Mouse (Mus musculus): Measurements from ENCODE around the gene Adprhl2. TPM values are rescaled to one million over a fixed set of nuclear protein-coding genes. Genes with fewer than 3 reads are reported as not detected.

Adprhl2 gene
- polyA plus RNA-seq, 1 experiment: 67.8 TPM

DNA sequence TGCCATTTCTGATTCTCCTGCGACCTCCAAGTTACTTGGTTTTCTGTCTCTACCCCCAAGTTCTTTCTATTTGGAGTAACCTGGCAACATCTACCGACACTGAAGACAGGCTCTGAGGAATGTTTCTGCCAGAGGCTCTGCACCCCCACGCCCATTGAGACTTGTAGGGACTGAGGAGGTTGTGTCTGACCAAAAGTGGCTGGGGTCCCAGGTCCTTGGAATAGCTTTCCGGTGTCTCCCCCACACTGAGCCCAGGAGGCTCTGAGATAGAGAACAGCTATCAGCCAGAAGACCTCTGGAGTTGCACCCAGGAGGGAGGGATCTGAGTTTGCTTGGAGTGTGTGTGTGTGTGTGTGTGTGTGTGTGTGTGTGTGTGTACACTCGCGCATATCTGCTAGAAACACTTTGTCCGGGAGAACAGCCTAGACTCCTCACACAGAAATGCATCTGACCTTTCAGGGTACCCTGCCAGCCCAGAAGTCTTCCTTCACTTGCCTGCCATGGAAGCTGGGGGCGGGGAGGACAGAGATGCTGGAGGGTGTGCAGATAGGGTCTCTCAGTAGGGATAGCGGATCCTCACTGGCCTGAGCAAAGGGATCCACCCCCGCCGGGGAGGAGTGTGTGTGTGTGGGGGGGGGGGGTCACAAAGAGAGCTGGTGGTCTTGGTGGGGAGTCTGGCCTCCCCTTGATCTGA lies 34.1 kb downstream of the Adprhl2 start:
- no peak for DNase-seq (ENCODE audit: low read depth)
- TF ChIP-seq POLR2A (IDR thresholded peaks at IDR 0.05; ENCODE audit: borderline replicate concordance, extremely low read depth, insufficient read depth, insufficient read length, poor library complexity, severe bottlenecking): no peak
- TF ChIP-seq CTCF (IDR thresholded peaks at IDR 0.05; ENCODE audit: borderline replicate concordance, extremely low read depth, insufficient read depth, insufficient read length): no peak

- TF ChIP-seq CTCF (IDR thresholded peaks at IDR 0.05; ENCODE audit: borderline replicate concordance, extremely low read depth, insufficient read depth, insufficient read length) (no peak), POLR2A (IDR thresholded peaks at IDR 0.05; ENCODE audit: borderline replicate concordance, extremely low read depth, insufficient read depth, insufficient read length, poor library complexity, severe bottlenecking) (no peak)
- no peak for DNase-seq (ENCODE audit: low read depth)
Measured at GRCm38 (mm10) chr4:126286492-126286891, 35.0 kb downstream of the Adprhl2 start, which contains the start of gene Col8a2. TSS of gene Col8a2 (plus strand) at chr4:126286793.

GRCm38 (mm10) chr4:126283582-126283981 lies 37.9 kb downstream of the Adprhl2 start:
- TF ChIP-seq CTCF (IDR thresholded peaks at IDR 0.05; ENCODE audit: borderline replicate concordance, extremely low read depth, insufficient read depth, insufficient read length) (no peak), POLR2A (IDR thresholded peaks at IDR 0.05; ENCODE audit: borderline replicate concordance, extremely low read depth, insufficient read depth, insufficient read length, poor library complexity, severe bottlenecking) (no peak)
- no peak for DNase-seq (ENCODE audit: low read depth)

GRCm38 (mm10) chr4:126281706-126282105 lies 39.8 kb downstream of the Adprhl2 start:
- DNase-seq (ENCODE audit: low read depth): no peak
- TF ChIP-seq POLR2A (IDR thresholded peaks at IDR 0.05; ENCODE audit: borderline replicate concordance, extremely low read depth, insufficient read depth, insufficient read length, poor library complexity, severe bottlenecking): no peak
- TF ChIP-seq CTCF (IDR thresholded peaks at IDR 0.05; ENCODE audit: borderline replicate concordance, extremely low read depth, insufficient read depth, insufficient read length): no peak

GRCm38 (mm10) chr4:126278961-126279360 lies 42.5 kb downstream of the Adprhl2 start:
- no peak for DNase-seq (ENCODE audit: low read depth)
- no peak for TF ChIP-seq CTCF (IDR thresholded peaks at IDR 0.05; ENCODE audit: borderline replicate concordance, extremely low read depth, insufficient read depth, insufficient read length)
- TF ChIP-seq POLR2A (IDR thresholded peaks at IDR 0.05; ENCODE audit: borderline replicate concordance, extremely low read depth, insufficient read depth, insufficient read length, poor library complexity, severe bottlenecking): no peak

- TF ChIP-seq POLR2A (IDR thresholded peaks at IDR 0.05; ENCODE audit: borderline replicate concordance, extremely low read depth, insufficient read depth, insufficient read length, poor library complexity, severe bottlenecking) (no peak), CTCF (IDR thresholded peaks at IDR 0.05; ENCODE audit: borderline replicate concordance, extremely low read depth, insufficient read depth, insufficient read length) (no peak)
Measured at GRCm38 (mm10) chr4:126278565-126278915, 43.0 kb downstream of the Adprhl2 start.

GRCm38 (mm10) chr4:126277906-126278564 lies 43.5 kb downstream of the Adprhl2 start:
- DNase-seq (ENCODE audit: low read depth): peak; percentile 56
- TF ChIP-seq POLR2A (IDR thresholded peaks at IDR 0.05; ENCODE audit: borderline replicate concordance, extremely low read depth, insufficient read depth, insufficient read length, poor library complexity, severe bottlenecking) (no peak), CTCF (IDR thresholded peaks at IDR 0.05; ENCODE audit: borderline replicate concordance, extremely low read depth, insufficient read depth, insufficient read length) (peak; percentile 79)

More at GRCm38 (mm10) chr4:126278565-126278915, 43.0 kb downstream of the Adprhl2 start:
- DNase-seq (ENCODE audit: low read depth): no peak

DNA sequence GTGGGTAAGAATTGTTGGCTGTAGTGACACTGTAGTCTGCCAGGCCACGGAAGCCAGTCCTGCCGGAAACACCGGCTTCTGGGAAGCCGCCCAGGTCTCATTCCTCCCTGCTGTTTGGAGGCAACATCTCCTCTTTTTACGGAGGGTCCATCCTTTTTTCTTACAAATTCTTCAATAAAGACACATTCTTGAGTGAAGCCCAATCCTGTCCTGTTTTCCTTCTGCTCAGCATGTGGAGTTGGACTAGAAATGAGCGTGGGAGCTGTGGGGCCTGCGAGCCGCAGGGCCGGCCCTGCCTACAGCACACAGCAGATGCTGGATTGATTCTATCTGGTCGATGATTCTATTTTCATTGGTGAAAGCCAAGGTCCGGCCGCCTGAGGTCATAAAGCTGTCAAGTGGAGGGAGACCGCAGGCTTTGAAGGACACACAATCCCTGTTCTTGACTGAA lies 45.8 kb downstream of the Adprhl2 start:
- TF ChIP-seq POLR2A (IDR thresholded peaks at IDR 0.05; ENCODE audit: borderline replicate concordance, extremely low read depth, insufficient read depth, insufficient read length, poor library complexity, severe bottlenecking): no peak
- TF ChIP-seq CTCF (IDR thresholded peaks at IDR 0.05; ENCODE audit: borderline replicate concordance, extremely low read depth, insufficient read depth, insufficient read length): no peak
- DNase-seq (ENCODE audit: low read depth): no peak

DNA sequence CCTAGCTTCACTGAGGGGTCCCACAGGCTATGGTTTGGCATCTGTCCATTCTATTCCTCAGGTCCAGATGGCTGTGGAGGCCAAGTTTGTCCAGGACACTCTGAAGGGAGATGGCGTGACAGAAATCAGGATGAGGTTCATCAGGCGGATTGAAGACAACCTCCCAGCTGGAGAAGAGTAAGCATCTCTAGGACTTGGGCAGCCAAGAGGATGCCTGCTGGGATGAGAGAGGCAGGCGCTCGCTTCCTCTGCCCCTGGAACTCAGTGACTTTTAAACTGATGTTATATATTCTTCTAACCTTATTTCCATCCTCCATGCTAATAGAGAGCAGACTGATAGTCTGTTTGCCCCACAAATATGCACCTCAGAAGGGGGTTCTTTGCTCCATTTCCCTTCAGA lies 46.4 kb downstream of the Adprhl2 start:
- TF ChIP-seq CTCF (IDR thresholded peaks at IDR 0.05; ENCODE audit: borderline replicate concordance, extremely low read depth, insufficient read depth, insufficient read length): no peak
- TF ChIP-seq POLR2A (IDR thresholded peaks at IDR 0.05; ENCODE audit: borderline replicate concordance, extremely low read depth, insufficient read depth, insufficient read length, poor library complexity, severe bottlenecking): no peak
- no peak for DNase-seq (ENCODE audit: low read depth)

- DNase-seq (ENCODE audit: low read depth): no peak
- TF ChIP-seq CTCF (IDR thresholded peaks at IDR 0.05; ENCODE audit: borderline replicate concordance, extremely low read depth, insufficient read depth, insufficient read length): no peak
- no peak for TF ChIP-seq POLR2A (IDR thresholded peaks at IDR 0.05; ENCODE audit: borderline replicate concordance, extremely low read depth, insufficient read depth, insufficient read length, poor library complexity, severe bottlenecking)
Measured at GRCm38 (mm10) chr4:126273753-126274152, 47.8 kb downstream of the Adprhl2 start.

- no peak for DNase-seq (ENCODE audit: low read depth)
- no peak for TF ChIP-seq CTCF (IDR thresholded peaks at IDR 0.05; ENCODE audit: borderline replicate concordance, extremely low read depth, insufficient read depth, insufficient read length)
- no peak for TF ChIP-seq POLR2A (IDR thresholded peaks at IDR 0.05; ENCODE audit: borderline replicate concordance, extremely low read depth, insufficient read depth, insufficient read length, poor library complexity, severe bottlenecking)
Measured at GRCm38 (mm10) chr4:126269292-126269691, 52.2 kb downstream of the Adprhl2 start.

Other genes with a start within 250 kb of the Adprhl2 start
- gene Lsm10, start 225.1 kb downstream of the Adprhl2 start, polyA plus RNA-seq (2012; rRNA removed): 53.6 and 72.8 TPM in 2 replicates
- 19.6 and 28.1 TPM in 2 replicates for gene Stk40, start 217.7 kb downstream of the Adprhl2 start, polyA plus RNA-seq (2012; rRNA removed)
- 20.7 and 23.1 TPM in 2 replicates for gene Eva1b, start 174.0 kb downstream of the Adprhl2 start, polyA plus RNA-seq (2012; rRNA removed)
- gene Sh3d21, start 158.2 kb downstream of the Adprhl2 start, polyA plus RNA-seq (2012; rRNA removed): 0.66 and 0.81 TPM in 2 replicates
- 108 and 133 TPM in 2 replicates for gene Thrap3, start 118.9 kb downstream of the Adprhl2 start, polyA plus RNA-seq (2012; rRNA removed)
- gene Map7d1, start 65.4 kb downstream of the Adprhl2 start, polyA plus RNA-seq (2012; rRNA removed): 182 and 209 TPM in 2 replicates
- gene Trappc3, start 59.4 kb downstream of the Adprhl2 start, polyA plus RNA-seq (2012; rRNA removed): 123 and 136 TPM in 2 replicates
- 1.5 and 6.4 TPM in 2 replicates for gene Col8a2, start 34.9 kb downstream of the Adprhl2 start, polyA plus RNA-seq (2012; rRNA removed)
- gene Tekt2, start 4.0 kb upstream of the Adprhl2 start, polyA plus RNA-seq (2012; rRNA removed): 14.8 and 21.6 TPM in 2 replicates
- gene Ago3, start 107.9 kb upstream of the Adprhl2 start, polyA plus RNA-seq (2012; rRNA removed): 6.5 and 7.6 TPM in 2 replicates
- 60.7 and 90.1 TPM in 2 replicates for gene Ago1, start 146.9 kb upstream of the Adprhl2 start, polyA plus RNA-seq (2012; rRNA removed)
- gene Ago4, start 211.8 kb upstream of the Adprhl2 start, polyA plus RNA-seq (2012; rRNA removed): 8.5 and 13.8 TPM in 2 replicates
- gene Clspn, start 235.2 kb upstream of the Adprhl2 start, polyA plus RNA-seq (2012; rRNA removed): 6.2 and 6.9 TPM in 2 replicates